Mouse (Mus musculus): ENCODE data around the gene Mex3a. TPM values are rescaled to one million over a fixed set of nuclear protein-coding genes. Genes with fewer than 3 reads are reported as not detected.

Mex3a gene
- 1 to 10 TPM; 2.8 to 3.0 TPM for total RNA-seq (2021)

DNA sequence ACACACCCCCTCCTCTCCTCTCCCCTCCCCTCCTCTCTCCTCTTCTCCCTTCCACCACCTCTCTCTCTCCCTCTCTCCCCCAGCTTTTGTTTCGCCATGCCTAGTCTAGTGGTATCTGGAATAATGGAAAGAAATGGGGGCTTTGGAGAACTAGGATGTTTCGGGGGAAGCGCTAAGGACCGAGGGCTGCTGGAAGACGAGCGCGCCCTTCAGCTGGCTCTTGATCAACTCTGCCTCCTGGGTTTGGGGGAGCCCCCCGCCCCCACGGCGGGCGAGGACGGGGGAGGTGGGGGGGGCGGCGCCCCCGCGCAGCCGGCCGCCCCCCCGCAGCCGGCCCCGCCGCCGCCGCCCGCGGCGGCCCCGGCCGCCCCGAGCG is at the start of gene Mex3a:
Gene Mex3a (plus strand): TSS at position 97 of the 376 bp plus-strand sequence.
- intact Hi-C loops (cut with DNase I): no loop called here
- no peak for DNase-seq (ENCODE audit: low spot score in 2 of 2)

DNA sequence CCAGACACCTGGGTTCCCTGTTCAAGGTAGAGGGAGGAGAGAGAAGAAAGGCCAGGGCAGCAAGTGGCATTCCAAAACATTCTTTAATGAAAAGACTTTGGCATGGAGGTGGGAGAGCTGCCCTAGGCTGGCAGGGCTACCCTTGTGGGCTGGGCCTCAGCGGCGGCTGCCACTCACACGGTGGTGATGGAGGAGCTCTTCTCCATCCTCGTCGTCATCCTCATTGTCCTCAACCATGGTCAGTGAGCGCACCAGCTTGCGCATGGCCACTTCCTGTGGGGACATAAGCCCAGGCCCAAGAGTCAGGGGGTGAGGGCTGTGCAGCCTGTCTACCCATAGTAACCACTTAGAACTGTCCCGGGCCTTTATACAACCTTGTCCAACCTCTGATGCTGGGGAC is 49.1 kb upstream of the Mex3a start:
- intact Hi-C loops (cut with DNase I): loop anchor here (1.0 kb wide), 2 partner anchors 39 to 43 kb away; no protein-coding TSS in a partner anchor

DNA sequence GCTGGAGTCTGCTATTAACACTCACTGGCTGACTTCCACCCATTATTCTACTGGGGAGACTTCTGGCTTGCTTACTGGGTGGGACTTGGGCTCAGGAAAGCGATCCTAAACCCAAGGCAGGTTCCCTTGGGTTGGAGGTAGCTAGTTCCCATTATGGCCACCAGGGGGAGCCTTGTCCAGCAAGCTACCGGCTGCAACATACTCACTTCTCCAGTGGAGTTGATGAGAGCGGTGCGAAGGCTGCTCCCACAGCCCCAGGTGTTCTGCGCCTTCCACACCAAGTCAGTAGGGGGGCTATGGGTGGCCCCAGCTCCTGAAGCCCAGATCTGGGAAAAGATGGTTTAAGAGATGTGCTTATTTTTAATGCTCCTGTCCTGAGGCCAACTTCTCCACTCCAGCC is 48.6 kb upstream of the Mex3a start:
- intact Hi-C loops (cut with DNase I): loop anchor here (1.0 kb wide), 2 partner anchors 39 to 43 kb away; no protein-coding TSS in a partner anchor
- peak; percentile 65 to 71 for DNase-seq (ENCODE audit: low spot score in 2 of 2)

More for the DNA sequence above, 49.1 kb upstream of the Mex3a start:
- DNase-seq (ENCODE audit: low spot score in 2 of 2): no peak

DNA sequence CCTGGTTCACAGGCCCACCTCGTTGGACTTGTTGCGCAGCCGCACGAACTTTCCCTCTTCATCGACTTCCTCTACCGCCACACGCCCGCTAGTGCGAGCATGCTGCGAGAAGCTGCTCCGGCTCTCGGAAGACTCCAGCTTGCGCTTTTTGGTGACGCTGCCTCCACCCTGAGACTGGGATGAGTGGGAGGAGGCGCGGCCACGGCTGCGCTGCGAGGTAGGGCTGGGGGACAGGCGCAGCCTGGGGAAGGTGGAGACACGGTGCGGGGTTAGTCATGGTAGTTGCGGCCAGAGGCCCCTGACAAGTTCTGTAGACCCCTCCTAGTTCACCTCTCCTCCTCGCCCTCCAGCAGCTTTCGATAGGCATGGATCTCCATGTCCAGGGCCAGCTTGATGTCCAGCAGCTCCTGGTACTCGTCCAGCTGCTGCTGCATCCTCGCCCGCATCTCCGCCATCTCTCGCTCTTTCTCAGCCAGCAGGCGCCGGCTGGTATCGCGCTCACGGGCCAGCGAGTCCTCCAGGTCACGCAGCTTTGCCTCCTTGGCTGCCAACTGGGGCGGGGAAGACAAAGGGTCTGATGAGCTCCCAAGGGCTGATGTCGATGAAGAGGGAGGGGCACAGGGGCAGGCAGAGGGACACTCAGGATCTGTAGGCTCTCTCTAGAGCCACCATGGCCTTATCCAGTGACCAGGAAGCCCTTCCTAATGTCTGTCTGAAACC is 47.4 kb upstream of the Mex3a start:
- intact Hi-C loops (cut with DNase I): no loop called here
- peak in 1 of 2 experiments; percentile 63 for DNase-seq (ENCODE audit: low spot score in 2 of 2)

DNA sequence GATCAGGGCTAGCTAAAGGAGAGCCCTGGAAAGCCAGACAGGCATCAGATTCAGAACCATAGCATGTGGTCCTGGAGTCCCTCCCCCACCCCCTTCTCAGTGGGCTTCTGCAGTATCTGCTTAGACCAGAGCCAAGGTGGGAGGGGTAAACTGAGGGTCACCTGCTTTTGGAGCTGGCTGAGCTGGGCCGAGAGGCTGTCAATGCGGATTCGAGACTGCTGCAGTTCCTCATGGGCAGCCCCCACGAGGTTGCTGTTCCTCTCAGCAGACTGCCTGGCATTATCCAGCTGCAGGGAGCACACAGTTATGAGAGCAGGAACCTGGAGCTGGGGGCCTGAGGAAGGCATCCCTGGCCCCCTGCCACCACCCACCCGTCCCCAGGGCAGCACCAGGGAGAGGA is 46.2 kb upstream of the Mex3a start:
- intact Hi-C loops (cut with DNase I): no loop called here
- no peak for DNase-seq (ENCODE audit: low spot score in 2 of 2)

DNA sequence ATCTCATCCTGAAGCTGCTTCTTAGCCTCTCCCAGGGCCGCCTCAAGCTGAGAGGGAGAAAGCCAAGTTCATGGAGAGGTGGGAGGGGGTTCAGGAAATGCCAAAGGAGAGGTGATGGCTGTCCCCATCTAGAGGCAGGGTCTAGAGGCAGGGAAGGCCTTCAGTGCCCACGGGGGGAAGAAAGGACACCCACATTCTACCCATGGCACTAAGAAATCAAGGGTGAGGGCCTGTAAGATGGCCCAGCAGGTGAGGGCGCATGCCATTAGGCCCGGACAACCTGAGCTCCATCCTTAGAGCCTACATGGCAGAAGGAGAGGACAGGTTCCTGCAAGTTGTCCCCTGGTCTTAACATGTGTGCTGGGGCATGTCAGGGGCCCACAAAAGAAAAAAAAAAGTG is 45.3 kb upstream of the Mex3a start:
- no peak for DNase-seq (ENCODE audit: low spot score in 2 of 2)
- intact Hi-C loops (cut with DNase I): no loop called here

DNA sequence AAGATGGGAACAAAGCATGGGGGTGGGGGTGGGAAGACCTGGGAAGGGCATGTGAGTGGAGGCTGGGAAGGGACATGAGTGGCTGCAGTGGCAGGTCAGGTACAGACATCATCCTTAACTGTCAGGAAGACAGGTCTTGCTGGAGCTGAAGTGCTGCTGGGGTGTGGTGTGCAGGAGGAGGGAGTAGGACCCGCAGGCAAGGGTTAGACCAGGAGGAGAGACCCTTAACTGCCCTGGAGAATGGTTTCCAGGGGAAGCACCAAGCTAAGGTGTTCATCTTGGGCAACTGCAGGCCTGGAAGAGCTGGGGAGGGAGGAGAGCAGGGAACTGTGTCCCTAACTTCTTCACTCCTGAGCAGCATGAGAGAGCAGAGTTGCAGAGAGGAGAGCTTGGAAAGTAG is 44.8 kb upstream of the Mex3a start:
- intact Hi-C loops (cut with DNase I): no loop called here
- no peak for DNase-seq (ENCODE audit: low spot score in 2 of 2)

DNA sequence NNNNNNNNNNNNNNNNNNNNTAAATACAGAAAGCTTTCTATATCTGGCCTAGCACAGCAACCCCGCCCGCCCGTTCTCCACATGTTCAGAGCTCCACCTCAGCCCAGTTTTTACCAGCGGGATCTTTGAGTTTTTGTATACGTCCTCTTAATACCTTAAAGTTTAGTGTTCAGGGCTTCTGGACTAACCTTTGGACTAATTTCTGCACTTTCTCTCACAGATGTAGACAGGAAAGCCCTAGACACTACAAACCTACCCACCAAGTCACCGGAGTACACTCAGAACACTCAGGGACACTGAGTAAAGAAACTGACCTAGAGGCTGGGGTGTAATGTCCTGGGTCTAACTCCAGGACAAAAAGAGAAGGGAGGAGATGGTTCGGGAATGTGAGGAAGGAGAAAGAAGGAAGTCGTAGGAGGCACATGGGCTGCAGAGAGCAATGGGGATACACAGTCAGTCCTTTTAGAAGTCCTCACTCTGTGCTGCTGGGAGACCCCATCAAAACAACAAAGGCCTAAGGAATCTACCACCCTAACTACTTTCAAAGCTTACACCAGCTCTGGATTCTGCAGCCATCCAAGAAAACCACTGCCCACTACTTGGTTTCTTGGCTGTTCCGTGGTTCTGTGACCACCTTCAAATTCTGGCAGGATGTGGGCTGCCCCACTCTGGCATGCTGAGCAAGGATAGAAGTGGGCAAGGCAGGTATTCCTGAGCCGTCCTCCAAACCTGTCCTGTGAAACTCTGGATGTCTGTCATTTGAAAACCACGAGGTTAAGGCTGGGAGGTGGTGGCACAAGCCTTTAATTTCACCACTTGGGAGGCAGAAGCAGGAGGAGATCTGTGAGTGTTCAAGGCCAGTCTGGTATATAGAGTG is 38.3 kb upstream of the Mex3a start:
- DNase-seq (ENCODE audit: low spot score in 2 of 2): no peak
- intact Hi-C loops (cut with DNase I): no loop called here

DNA sequence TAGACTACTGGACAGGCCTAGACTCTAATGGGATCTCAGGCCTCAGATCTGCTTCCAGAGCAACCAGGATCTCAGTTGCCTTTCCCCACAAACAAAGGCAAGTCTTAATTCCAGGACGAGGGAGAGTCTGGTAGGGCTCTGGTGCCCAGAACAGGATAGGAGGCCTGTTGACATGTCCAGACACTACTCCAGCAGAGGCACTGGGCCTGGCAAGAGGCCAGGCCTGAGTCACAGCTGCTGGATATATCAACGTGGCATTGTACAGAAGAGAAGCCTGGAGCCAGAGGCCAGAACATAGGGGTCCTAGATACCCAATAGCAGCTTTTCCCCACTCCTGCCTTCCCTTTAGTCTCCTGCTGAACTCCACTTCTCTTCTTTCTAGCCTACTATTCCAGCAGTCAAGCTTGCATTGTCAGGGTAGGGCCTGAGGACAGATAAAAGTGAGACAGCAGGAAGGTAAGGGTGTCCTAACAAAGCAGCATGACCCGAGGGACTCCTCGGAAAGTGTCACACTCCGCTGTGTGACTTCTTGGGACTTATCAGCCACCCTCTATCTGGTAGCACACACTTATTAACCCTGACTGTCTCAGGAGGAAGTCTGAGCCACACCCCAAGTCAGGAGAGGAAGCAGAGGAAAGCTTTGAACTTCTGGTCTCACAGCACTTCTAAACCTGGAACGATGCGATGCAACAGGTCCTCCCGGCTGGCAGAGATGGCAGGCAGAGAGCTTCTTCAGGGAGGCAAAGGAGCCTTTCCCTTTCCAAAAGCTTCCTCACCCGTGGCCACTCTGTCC is 37.2 kb upstream of the Mex3a start:
- intact Hi-C loops (cut with DNase I): no loop called here
- no peak for DNase-seq (ENCODE audit: low spot score in 2 of 2)

DNA sequence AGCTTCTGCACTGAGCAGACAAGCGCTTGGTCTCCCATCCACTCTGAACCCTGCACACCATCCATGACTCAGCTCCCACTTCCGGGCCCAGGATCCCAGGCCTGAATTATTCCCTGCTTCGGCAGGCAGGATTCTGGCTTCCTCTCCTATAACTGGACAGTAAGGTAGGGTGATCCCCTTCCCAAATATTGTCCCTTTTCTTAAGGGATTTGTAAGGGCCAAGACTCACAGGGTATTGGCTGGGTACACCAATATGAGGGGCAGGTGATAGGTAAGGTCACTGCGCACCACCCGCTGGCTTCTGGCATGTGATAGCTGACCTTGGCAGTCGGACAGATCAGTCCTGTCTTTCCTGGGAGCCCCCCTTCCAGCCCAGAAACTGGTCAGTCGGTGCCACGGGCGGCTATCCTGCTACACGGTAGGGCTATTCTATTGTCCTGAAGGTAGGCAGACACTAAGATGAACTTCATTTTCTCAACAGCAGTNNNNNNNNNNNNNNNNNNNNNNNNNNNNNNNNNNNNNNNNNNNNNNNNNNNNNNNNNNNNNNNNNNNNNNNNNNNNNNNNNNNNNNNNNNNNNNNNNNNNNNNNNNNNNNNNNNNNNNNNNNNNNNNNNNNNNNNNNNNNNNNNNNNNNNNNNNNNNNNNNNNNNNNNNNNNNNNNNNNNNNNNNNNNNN is 36.3 kb upstream of the Mex3a start:
- DNase-seq (ENCODE audit: low spot score in 2 of 2): no peak
- intact Hi-C loops (cut with DNase I): no loop called here

DNA sequence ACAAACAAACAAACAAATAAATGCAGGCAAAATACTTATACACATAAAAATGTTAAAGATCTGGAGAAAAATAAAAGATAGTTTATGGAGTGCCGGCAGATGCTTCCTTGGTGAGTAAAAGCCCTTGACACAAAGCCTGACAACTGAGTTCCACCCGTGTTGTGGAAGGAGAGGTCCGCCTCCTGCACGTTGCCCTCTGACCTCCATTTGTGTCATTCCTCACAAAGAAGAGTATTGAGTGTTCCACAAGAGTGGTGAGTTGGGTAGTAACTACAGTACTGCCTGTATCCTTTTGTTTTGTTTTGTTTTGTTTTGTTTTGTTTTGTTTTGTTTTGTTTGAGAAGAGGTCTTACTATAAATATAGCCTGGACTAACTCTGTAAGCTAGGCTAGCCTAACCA is 32.6 kb upstream of the Mex3a start:
- no peak for DNase-seq (ENCODE audit: low spot score in 2 of 2)
- intact Hi-C loops (cut with DNase I): no loop called here

DNA sequence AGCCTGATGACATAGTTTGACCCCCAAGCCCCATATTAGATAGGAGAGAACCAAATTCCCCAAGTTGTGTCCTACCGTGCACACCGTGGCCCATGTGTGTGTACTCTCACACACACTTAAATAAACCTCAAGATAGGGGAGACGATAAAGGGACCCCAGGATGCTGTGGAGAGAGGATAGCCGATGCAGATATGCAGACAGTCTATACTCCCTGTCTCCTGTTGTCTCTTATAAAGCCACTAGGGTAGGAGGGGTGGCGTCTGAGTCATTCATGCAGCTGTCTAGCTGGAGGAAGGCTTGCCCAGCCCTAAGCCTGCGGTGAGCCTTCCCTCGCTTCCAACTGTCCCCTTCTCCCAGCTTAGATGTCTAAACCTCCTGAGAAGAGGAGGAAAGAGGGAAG is 32.1 kb upstream of the Mex3a start:
- intact Hi-C loops (cut with DNase I): no loop called here
- DNase-seq (ENCODE audit: low spot score in 2 of 2): peak in 1 of 2 experiments; percentile 68

DNA sequence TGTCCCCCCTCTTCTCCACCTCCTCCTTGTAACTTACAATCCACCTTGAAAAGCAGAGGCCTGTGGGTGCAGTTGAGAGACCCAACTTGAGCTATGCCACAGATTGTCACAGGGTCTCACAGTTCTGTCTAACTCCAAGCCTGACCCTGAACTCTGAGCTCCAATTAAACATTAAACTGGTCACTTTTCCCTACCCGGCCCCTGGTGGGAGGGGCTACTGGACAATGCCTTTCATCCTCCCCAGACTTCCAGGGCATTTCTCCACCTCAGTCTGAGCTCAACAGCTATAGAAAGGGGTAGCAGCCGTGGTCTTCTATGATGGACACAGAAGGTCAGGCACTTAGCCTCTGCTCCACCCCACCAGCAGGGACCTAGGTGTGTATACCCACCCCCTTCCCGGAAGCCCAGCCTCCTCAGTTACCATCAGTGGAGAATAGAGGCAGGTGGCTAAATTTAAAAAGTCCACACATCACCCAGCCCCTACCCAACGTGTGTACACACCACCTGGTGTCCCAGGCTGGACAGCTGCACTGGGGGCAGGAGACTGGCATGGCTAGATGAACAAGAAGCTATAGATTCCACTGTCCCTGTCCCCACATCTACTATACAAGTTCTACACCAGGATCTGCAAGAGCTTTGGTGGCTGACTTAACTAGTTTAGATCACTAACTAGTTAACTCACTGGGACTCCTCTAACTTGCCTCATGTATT is 31.4 kb upstream of the Mex3a start:
- no peak for DNase-seq (ENCODE audit: low spot score in 2 of 2)
- intact Hi-C loops (cut with DNase I): no loop called here

DNA sequence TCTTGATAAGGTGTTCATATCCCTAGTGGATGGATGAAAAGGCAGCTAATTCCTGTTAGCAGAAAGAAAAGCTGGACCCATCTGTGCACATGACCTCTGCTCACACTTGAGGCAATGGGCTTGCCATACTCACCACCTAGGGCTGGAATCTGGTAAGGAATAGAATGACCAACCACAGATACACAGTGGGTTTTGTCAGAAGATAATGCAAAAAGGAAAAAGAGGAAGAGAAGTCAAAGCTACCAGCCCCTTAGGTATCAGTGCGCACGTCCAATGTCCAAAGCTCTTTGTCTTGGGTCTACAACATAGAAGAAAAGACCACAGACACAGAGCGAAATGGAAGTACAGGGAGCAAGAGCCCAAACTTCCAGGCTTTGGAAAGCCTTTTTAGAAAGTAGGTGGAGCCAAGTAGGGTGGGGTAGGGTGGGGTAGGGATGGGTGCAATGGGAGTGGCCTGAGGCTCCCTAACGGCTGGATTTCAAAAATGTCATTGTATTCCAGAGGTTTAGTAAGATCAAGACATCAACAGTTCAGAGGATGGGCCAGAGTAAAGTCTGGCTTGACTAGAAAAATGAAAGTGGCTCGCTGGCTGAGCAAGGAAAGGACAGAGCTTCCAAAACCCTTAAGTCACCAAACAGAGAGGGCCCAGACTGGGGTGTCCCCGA is 30.7 kb upstream of the Mex3a start:
- DNase-seq (ENCODE audit: low spot score in 2 of 2): no peak
- intact Hi-C loops (cut with DNase I): no loop called here

DNA sequence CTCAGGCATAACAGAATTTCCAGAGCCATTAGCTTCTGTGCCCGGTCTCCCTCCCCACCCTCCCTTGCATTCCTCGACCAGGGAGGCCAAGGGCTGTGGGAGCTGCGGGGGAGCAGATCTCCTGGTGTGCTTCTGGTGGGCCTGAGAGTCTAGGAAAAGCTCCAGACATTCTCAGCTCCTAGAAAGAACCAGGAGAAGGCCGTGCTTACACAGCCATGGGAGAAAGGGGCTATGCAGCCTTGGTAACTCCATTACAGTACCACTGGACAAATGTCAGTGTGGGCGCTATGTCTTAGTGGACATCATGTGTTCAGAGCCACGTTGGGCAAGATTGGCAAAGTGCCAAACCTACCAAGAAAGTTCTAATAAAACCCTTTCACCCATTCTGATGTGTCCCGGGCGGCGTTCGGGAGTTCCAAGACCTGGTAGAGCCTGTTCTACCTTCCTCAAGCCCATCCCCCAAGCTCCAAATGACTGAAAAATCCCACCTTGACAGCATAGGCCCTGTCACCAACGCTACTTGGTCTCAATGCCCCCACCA is 30.1 kb upstream of the Mex3a start:
- intact Hi-C loops (cut with DNase I): no loop called here
- no peak for DNase-seq (ENCODE audit: low spot score in 2 of 2)

DNA sequence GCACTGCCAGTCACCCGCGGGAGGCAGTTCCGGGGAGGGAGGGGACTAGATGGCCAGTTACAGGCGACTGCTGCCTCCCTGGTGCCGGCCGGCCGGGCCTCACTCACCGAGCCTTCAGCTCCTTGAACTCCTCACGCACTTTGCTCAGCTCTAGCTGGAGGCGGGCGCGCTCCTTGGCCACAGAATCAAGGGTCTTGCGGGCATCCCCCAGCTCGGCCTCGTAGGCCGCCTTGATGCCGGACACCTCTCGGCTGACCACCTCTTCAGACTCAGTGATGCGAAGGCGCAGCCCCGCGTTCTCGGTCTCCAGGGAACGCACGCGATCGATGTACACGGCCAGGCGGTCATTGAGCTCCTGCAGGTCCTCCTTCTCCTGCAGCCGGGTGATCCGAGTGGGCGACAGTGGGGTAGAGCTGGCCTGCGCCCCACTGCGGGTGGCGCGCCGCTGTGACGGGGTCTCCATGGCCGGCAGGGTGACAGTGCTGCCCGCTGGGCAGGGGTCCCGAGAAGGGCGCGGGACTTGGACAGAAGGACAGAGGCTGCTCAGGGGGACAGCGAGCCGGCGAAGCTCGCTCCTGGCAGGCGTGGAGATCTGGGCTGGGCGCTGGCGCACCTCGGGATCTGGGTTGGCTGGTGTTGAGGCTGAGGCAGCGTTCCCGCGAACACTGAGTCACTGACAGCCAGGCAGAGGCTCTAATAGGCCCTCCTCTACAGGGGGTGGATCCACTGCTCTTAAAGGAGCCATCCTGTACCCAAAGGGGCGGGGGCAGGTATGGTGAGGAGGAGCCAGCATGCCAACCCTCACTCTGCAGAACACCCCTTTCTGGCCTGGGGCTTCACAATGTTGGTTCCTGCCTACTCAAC is 29.3 kb upstream of the Mex3a start:
- peak; percentile 90 to 96 for DNase-seq (ENCODE audit: low spot score in 2 of 2)
- intact Hi-C loops (cut with DNase I): no loop called here

DNA sequence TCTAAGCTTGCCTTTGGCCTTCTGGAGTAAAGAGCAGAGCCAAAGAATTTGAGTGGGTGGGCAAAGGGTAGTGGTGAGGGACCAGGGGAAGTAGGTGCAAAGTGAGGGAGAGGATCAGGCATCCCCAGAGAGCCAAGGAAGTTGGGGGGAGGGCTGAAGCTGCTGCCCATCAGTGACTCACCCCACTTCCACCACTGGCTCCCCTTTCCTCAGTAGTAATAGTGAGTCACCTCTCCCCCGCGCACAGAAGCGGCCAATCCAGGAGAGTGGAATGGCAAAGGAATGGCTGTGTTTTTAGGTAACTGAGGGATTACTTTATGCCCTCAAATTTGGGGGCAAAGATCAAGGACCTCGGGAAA is 28.7 kb upstream of the Mex3a start:
- DNase-seq (ENCODE audit: low spot score in 2 of 2): peak in 1 of 2 experiments; percentile 77
- intact Hi-C loops (cut with DNase I): no loop called here
